Mouse (Mus musculus): ENCODE measurements at regions not wholly inside any gene's neighbourhood (a gene's known extent, or its start where the extent isn't known, plus 50 kb on each side); places are given as distances from the start of the nearest gene placed in this dataset.

- no peaks in the 10 kb centered on the region for H3K27me3 ChIP-seq (ENCODE audit: control insufficient read depth, insufficient read depth, low read depth, low read length)
- no peaks in the 10 kb centered on the region for H3K4me1 ChIP-seq (ENCODE audit: control insufficient read depth, insufficient read depth, low read length)
- H3K4me3 ChIP-seq (ENCODE audit: low read depth, low read length) = no peak overlapping the region
- WGBS = 84% methylated on average over 2 of the region's 2 CpGs
- H3K36me3 ChIP-seq (ENCODE audit: control insufficient read depth, insufficient read depth, low read length) = no peaks in the 10 kb centered on the region
- no peak overlapping the region for H3K4me2 ChIP-seq (ENCODE audit: low read length)
- H3K9ac ChIP-seq (ENCODE audit: low read depth, low read length) = no peak overlapping the region
- no peak overlapping the region for H3K27ac ChIP-seq (ENCODE audit: low read length)
- no peak for ATAC-seq
- no peaks in the 10 kb centered on the region for H3K9me3 ChIP-seq (replicated peaks; ENCODE audit: control insufficient read depth, low read length, poor library complexity, severe bottlenecking)
Observed at GRCm38 (mm10) chr1:193935969-193936368, 565.9 kb upstream of the Camk1g start.

DNA sequence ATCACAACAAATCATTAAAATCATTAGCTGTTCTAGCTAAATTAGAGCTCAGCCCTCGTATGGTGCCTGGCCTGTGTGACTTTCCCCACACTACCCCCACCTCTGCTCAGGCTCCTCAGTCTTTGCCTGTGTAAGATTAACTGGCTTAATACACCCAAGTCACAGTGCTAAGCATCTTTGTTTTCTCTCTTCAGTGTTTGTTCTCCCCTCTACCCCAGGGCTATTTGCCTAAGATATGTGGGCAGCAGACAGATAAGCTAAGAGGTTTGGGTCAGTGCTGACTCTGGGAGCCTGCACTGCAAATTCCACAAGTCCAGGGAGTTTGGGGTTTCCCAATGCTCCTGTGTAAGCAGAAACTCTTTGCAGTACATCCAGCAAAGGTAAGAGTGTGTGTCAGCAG is 564.2 kb upstream of the Camk1g start:
- Histone ChIP-seq H3K4me1 (ENCODE audit: control insufficient read depth, insufficient read depth, low read length) (no peaks in the 10 kb centered on the region), H3K9ac (ENCODE audit: low read depth, low read length) (no peak overlapping the region), H3K4me3 (ENCODE audit: low read depth, low read length) (no peak overlapping the region), H3K9me3 (replicated peaks; ENCODE audit: control insufficient read depth, low read length, poor library complexity, severe bottlenecking) (no peaks in the 10 kb centered on the region), H3K27ac (ENCODE audit: low read length) (no peak overlapping the region), H3K36me3 (ENCODE audit: control insufficient read depth, insufficient read depth, low read length) (no peaks in the 10 kb centered on the region), H3K4me2 (ENCODE audit: low read length) (no peak overlapping the region), H3K27me3 (ENCODE audit: control insufficient read depth, insufficient read depth, low read depth, low read length) (no peaks in the 10 kb centered on the region)
- no peak for ATAC-seq
- WGBS = 40% methylated on average over 1 of the region's 1 CpGs

DNA sequence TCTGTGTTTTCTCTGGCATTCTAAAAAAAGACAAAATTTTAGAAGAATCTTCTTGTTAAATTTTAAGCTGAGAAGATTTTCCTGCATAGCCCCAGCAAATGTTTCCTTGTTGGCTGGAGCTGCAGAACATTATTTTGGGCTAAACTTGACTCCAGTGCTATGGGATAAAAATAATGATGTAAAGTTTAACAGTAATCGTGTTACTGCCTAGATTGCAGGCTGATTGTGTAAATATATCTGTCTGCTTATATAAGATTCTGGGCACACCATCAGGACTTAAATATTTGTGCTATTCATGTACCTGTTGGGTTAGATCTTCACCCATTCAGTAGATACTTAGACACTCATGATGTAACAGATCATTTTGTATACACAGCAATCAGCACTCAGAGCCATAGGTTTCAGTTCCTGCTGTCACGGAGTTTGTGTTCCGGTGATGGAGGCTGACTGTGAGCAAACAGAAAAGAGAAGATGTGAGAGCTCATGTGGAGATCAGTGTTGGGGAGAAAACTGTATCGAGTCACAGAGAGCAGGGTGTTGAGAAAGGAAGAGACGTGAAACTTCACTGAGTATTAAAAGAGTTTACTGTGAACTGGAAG is 561.1 kb upstream of the Camk1g start:
- no peaks in the 10 kb centered on the region for H3K36me3 ChIP-seq (ENCODE audit: control insufficient read depth, insufficient read depth, low read length)
- 84% methylated on average over 5 of the region's 5 CpGs for WGBS
- ATAC-seq = no peak

DNA sequence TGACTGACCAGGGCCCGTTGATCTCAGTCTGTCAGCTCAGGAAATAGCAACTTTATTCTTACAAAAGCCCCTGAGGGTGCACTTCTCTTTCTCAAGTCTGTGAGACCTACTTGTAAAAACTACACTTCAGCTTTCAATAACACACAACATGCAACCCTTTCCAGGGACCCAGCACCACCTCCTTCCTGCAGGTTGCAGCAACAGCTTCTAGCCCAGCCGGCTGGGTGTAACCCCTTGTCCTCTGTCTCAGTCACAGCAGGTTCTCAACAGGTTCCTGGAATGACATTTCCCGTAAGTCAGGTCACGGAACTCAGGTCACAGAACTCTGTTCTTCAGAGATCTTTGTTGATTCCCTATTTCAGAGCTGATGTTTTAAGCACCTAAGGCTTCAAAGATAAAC is 558.5 kb upstream of the Camk1g start:
- Histone ChIP-seq H3K27me3 (ENCODE audit: control insufficient read depth, insufficient read depth, low read depth, low read length) (no peaks in the 10 kb centered on the region), H3K4me3 (ENCODE audit: low read depth, low read length) (no peak overlapping the region), H3K27ac (ENCODE audit: low read length) (no peak overlapping the region), H3K4me2 (ENCODE audit: low read length) (no peak overlapping the region), H3K4me1 (ENCODE audit: control insufficient read depth, insufficient read depth, low read length) (no peaks in the 10 kb centered on the region), H3K36me3 (ENCODE audit: control insufficient read depth, insufficient read depth, low read length) (no peaks in the 10 kb centered on the region), H3K9ac (ENCODE audit: low read depth, low read length) (no peak overlapping the region), H3K9me3 (replicated peaks; ENCODE audit: control insufficient read depth, low read length, poor library complexity, severe bottlenecking) (no peaks in the 10 kb centered on the region)
- 78% methylated on average over 4 of the region's 4 CpGs for WGBS
- no peak for ATAC-seq

More for the DNA sequence above, 561.1 kb upstream of the Camk1g start:
- no peaks in the 10 kb centered on the region for H3K27me3 ChIP-seq (ENCODE audit: control insufficient read depth, insufficient read depth, low read depth, low read length)
- no peaks in the 10 kb centered on the region for H3K4me1 ChIP-seq (ENCODE audit: control insufficient read depth, insufficient read depth, low read length)
- H3K9me3 ChIP-seq (replicated peaks; ENCODE audit: control insufficient read depth, low read length, poor library complexity, severe bottlenecking) = no peaks in the 10 kb centered on the region
- H3K27ac ChIP-seq (ENCODE audit: low read length) = no peak overlapping the region
- no peak overlapping the region for H3K4me2 ChIP-seq (ENCODE audit: low read length)
- H3K4me3 ChIP-seq (ENCODE audit: low read depth, low read length) = no peak overlapping the region
- no peak overlapping the region for H3K9ac ChIP-seq (ENCODE audit: low read depth, low read length)

GRCm38 (mm10) chr1:193922756-193923155 is 552.7 kb upstream of the Camk1g start:
- no peak overlapping the region for H3K4me3 ChIP-seq (ENCODE audit: low read depth, low read length)
- no peaks in the 10 kb centered on the region for H3K9me3 ChIP-seq (replicated peaks; ENCODE audit: control insufficient read depth, low read length, poor library complexity, severe bottlenecking)
- H3K36me3 ChIP-seq (ENCODE audit: control insufficient read depth, insufficient read depth, low read length) = no peaks in the 10 kb centered on the region
- no peak overlapping the region for H3K27ac ChIP-seq (ENCODE audit: low read length)
- H3K4me1 ChIP-seq (ENCODE audit: control insufficient read depth, insufficient read depth, low read length) = no peaks in the 10 kb centered on the region
- H3K9ac ChIP-seq (ENCODE audit: low read depth, low read length) = no peak overlapping the region
- no peaks in the 10 kb centered on the region for H3K27me3 ChIP-seq (ENCODE audit: control insufficient read depth, insufficient read depth, low read depth, low read length)
- H3K4me2 ChIP-seq (ENCODE audit: low read length) = no peak overlapping the region
- 88% methylated on average over 4 of the region's 4 CpGs for WGBS
- no peak for ATAC-seq

DNA sequence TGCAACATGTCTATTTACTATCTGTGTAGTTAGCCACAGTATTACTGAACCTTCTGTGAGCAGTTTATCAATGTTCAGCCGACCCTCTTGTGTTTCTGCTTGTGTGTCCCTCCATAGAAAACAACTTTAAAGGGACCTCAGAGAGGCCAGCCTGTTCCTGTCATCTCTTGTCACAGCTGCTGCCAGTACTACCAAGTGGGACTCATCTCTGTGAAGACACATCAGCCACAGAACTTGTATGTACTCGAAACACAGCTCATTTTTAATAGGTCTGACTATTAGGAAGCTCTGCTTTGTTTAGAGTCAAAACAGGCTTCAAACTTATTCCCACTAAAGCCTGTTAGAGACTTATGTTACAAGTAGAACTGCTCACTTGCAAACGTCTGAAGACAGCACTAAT is 549.1 kb upstream of the Camk1g start:
- no peaks in the 10 kb centered on the region for H3K4me1 ChIP-seq (ENCODE audit: control insufficient read depth, insufficient read depth, low read length)
- H3K9ac ChIP-seq (ENCODE audit: low read depth, low read length) = no peak overlapping the region
- H3K9me3 ChIP-seq (replicated peaks; ENCODE audit: control insufficient read depth, low read length, poor library complexity, severe bottlenecking) = no peaks in the 10 kb centered on the region
- H3K27me3 ChIP-seq (ENCODE audit: control insufficient read depth, insufficient read depth, low read depth, low read length) = no peaks in the 10 kb centered on the region
- H3K36me3 ChIP-seq (ENCODE audit: control insufficient read depth, insufficient read depth, low read length) = no peaks in the 10 kb centered on the region
- no peak overlapping the region for H3K4me3 ChIP-seq (ENCODE audit: low read depth, low read length)
- WGBS = 70% methylated on average over 3 of the region's 3 CpGs
- no peak overlapping the region for H3K27ac ChIP-seq (ENCODE audit: low read length)
- H3K4me2 ChIP-seq (ENCODE audit: low read length) = no peak overlapping the region
- ATAC-seq = no peak

DNA sequence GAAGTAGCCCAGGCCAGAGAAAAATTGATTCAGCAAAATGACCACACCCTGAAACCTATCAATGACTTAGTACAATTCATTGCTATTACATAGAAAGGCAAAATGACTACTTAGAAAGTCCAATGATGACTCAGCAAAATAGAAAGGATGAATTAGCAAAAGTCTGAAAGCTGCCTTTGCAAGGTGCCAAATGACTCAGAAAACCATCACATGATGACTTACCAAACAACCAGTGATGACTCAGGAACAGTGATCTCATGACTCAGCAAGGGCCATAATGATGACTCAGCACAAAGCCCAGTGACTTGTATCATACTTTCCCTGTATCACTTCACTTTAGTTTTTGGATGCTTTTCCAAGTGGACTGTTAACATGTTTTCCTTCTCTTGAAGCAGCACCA is 535.6 kb upstream of the Camk1g start:
- ATAC-seq = no peak
- no peak overlapping the region for H3K4me3 ChIP-seq (ENCODE audit: low read depth, low read length)
- no peaks in the 10 kb centered on the region for H3K4me1 ChIP-seq (ENCODE audit: control insufficient read depth, insufficient read depth, low read length)
- H3K4me2 ChIP-seq (ENCODE audit: low read length) = no peak overlapping the region
- H3K9ac ChIP-seq (ENCODE audit: low read depth, low read length) = no peak overlapping the region
- H3K36me3 ChIP-seq (ENCODE audit: control insufficient read depth, insufficient read depth, low read length) = no peaks in the 10 kb centered on the region
- H3K9me3 ChIP-seq (replicated peaks; ENCODE audit: control insufficient read depth, low read length, poor library complexity, severe bottlenecking) = no peaks in the 10 kb centered on the region
- H3K27ac ChIP-seq (ENCODE audit: low read length) = no peak overlapping the region
- H3K27me3 ChIP-seq (ENCODE audit: control insufficient read depth, insufficient read depth, low read depth, low read length) = no peaks in the 10 kb centered on the region

DNA sequence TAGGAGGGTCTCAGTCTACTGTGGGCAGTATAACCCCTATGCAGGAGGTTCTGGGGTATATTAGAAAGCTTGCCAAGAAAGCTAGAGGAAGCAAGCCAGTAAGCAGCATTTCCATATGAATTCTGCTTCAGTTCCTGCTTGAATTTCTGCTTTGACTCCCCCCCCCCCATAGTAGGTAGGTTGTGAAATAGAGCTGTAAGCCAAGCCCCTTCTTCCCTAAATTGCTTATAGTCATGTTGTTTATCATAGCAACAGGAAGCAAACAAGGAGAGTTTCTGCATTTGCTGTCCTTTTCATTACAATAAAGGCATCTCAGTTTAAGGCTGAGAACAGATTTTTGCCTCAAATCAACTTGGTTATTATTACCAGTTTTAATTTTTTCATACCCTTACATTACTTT is 524.0 kb upstream of the Camk1g start:
- Histone ChIP-seq H3K4me2 (ENCODE audit: low read length) (no peak overlapping the region), H3K4me3 (ENCODE audit: low read depth, low read length) (no peak overlapping the region), H3K36me3 (ENCODE audit: control insufficient read depth, insufficient read depth, low read length) (no peaks in the 10 kb centered on the region), H3K27me3 (ENCODE audit: control insufficient read depth, insufficient read depth, low read depth, low read length) (no peaks in the 10 kb centered on the region), H3K9ac (ENCODE audit: low read depth, low read length) (no peak overlapping the region), H3K4me1 (ENCODE audit: control insufficient read depth, insufficient read depth, low read length) (no peaks in the 10 kb centered on the region; the same call in 1 of the 2 replicates), H3K27ac (ENCODE audit: low read length) (no peak overlapping the region), H3K9me3 (replicated peaks; ENCODE audit: control insufficient read depth, low read length, poor library complexity, severe bottlenecking) (no peaks in the 10 kb centered on the region)
- ATAC-seq = no peak

DNA sequence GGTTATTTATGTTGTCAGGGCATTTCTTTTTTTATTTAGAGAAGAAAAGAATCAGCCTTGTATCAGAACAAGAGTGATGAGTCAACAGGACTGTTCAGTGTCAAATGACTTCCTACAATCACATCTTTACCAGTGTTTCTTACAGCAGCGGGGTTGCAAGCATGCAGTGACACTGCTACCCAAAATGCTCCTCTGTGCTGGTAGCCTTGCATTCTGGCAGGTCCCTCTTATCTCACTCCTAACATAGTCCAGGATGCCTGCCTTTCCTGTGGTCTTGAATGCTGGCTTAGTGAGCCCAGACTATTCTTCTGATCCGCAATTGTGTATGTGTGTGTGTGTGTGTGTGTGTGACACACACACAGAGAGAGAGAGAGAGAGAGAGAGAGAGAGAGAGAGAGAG is 506.4 kb upstream of the Camk1g start:
- no peak overlapping the region for H3K27ac ChIP-seq (ENCODE audit: low read length)
- no peaks in the 10 kb centered on the region for H3K27me3 ChIP-seq (ENCODE audit: control insufficient read depth, insufficient read depth, low read depth, low read length)
- no peaks in the 10 kb centered on the region for H3K4me1 ChIP-seq (ENCODE audit: control insufficient read depth, insufficient read depth, low read length)
- H3K36me3 ChIP-seq (ENCODE audit: control insufficient read depth, insufficient read depth, low read length) = no peaks in the 10 kb centered on the region
- 85% methylated on average over 2 of the region's 2 CpGs for WGBS
- ATAC-seq = no peak
- no peak overlapping the region for H3K4me2 ChIP-seq (ENCODE audit: low read length)
- no peaks in the 10 kb centered on the region for H3K9me3 ChIP-seq (replicated peaks; ENCODE audit: control insufficient read depth, low read length, poor library complexity, severe bottlenecking)
- no peak overlapping the region for H3K4me3 ChIP-seq (ENCODE audit: low read depth, low read length)
- H3K9ac ChIP-seq (ENCODE audit: low read depth, low read length) = no peak overlapping the region

GRCm38 (mm10) chr1:193876121-193876520 is 506.0 kb upstream of the Camk1g start:
- no peaks in the 10 kb centered on the region for H3K36me3 ChIP-seq (ENCODE audit: control insufficient read depth, insufficient read depth, low read length)
- no peak for ATAC-seq
- H3K27ac ChIP-seq (ENCODE audit: low read length) = no peak overlapping the region
- H3K27me3 ChIP-seq (ENCODE audit: control insufficient read depth, insufficient read depth, low read depth, low read length) = no peaks in the 10 kb centered on the region
- no peak overlapping the region for H3K4me2 ChIP-seq (ENCODE audit: low read length)
- H3K9ac ChIP-seq (ENCODE audit: low read depth, low read length) = no peak overlapping the region
- H3K4me1 ChIP-seq (ENCODE audit: control insufficient read depth, insufficient read depth, low read length) = no peaks in the 10 kb centered on the region
- no peaks in the 10 kb centered on the region for H3K9me3 ChIP-seq (replicated peaks; ENCODE audit: control insufficient read depth, low read length, poor library complexity, severe bottlenecking)
- no peak overlapping the region for H3K4me3 ChIP-seq (ENCODE audit: low read depth, low read length)

All from midbrain, embryonic 16.5 days (tissue).